Mouse (Mus musculus): ENCODE data around the gene Fam49a. TPM values are rescaled to one million over a fixed set of nuclear protein-coding genes. Genes with fewer than 3 reads are reported as not detected.

Fam49a gene
- polyA plus RNA-seq, 1 experiment from 2014 or later, result 131 TPM

DNA sequence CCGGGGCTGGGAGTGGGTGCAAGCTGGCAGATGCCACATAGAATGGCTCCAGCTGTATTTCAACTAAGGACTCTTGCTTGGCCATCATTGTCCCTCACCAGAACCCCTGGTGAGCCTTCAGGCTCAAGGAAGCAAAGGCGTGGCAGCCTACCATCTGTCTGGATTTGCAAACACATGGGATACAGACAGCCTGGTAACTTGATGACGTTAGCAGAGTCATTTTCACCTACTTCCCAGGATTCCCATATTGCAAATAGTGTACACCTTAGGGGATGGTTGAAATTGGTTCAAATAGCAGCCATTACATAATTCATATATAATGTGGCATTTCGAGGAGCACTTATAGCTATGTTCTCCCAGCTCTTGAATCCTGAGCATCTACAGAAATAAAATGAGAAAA, 52.0 kb downstream of the Fam49a start:
- Histone ChIP-seq H3K27ac (ENCODE audit: low read depth, low read length) (no peak overlapping the region; the same call in 1 of the 2 replicates), H3K4me2 (ENCODE audit: low read length) (no peak overlapping the region), H3K27me3 (replicated peaks; ENCODE audit: control insufficient read depth, insufficient read depth, low read length) (no peaks in the 10 kb centered on the region), H3K9me3 (replicated peaks; ENCODE audit: control insufficient read depth, low read length) (no peaks in the 10 kb centered on the region), H3K9ac (ENCODE audit: low read length) (no peak overlapping the region), H3K4me3 (ENCODE audit: low read depth, low read length) (no peak overlapping the region), H3K36me3 (ENCODE audit: control insufficient read depth, insufficient read depth, low read length) (no peaks in the 10 kb centered on the region), H3K4me1 (ENCODE audit: control insufficient read depth, insufficient read depth, low read length) (peaks cover 6% of the 10 kb centered on the region; the same call in 1 of the 2 replicates)
- DNase-seq (ENCODE audit: low spot score), result peak; percentile 14
- ATAC-seq, result no peak
- 70% methylated on average over 4 of the region's 4 CpGs for WGBS

DNA sequence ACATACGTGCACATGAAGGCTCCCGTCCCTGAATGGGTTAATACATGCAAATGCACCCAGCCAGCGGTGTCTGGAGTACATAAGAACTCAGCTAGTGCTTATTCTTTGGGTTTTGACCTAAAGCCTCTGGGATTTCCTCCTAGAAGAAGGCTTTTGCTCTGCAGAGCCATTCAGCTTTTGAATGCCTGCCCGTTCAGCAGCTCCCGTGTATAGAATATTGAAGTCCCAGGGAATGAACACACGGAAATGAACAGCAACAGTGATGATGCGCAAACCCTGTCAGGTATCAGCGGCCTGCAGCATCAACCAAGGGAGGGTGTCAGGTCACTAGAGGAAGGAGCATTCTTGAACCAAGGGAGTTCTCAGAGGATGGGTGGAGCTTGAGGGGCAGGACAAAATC, 52.4 kb downstream of the Fam49a start:
- H3K36me3 ChIP-seq (ENCODE audit: control insufficient read depth, insufficient read depth, low read length), result no peaks in the 10 kb centered on the region
- no peak overlapping the region for H3K9ac ChIP-seq (ENCODE audit: low read length)
- no peaks in the 10 kb centered on the region for H3K27me3 ChIP-seq (replicated peaks; ENCODE audit: control insufficient read depth, insufficient read depth, low read length)
- no peaks in the 10 kb centered on the region for H3K9me3 ChIP-seq (replicated peaks; ENCODE audit: control insufficient read depth, low read length)
- H3K4me3 ChIP-seq (ENCODE audit: low read depth, low read length), result no peak overlapping the region
- WGBS, result 36% methylated on average over 8 of the region's 8 CpGs
- peaks cover 6% of the 10 kb centered on the region; the same call in 1 of the 2 replicates for H3K4me1 ChIP-seq (ENCODE audit: control insufficient read depth, insufficient read depth, low read length)
- DNase-seq (ENCODE audit: low spot score) (peak; percentile 25), ATAC-seq (no peak; the same call in 1 of the 2 replicates)
- H3K4me2 ChIP-seq (ENCODE audit: low read length), result no peak overlapping the region
- no peak overlapping the region; the same call in 1 of the 2 replicates for H3K27ac ChIP-seq (ENCODE audit: low read depth, low read length)

DNA sequence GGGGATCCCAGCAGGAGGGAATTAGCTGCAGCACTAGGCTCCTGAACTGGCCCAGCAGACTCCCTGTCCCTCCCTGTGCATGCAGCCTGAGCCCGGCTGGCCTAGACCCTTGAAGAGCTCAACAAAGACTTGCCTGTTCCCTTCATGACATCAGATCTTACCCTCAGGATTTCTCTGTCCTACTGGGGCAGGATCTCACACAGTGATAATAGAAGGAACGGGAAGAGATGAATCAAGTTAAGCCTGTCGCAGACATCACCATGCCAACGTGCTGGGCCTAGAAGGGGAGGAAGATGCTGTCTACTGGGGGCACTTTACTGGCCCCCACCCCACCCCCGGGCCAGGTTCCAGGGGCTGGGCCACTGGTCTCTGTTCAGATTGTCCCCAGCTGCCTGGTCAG, 53.1 kb downstream of the Fam49a start:
- DNase-seq (ENCODE audit: low spot score) (peak; percentile 41), ATAC-seq (peak; percentile 43; the same call in 1 of the 2 replicates)
- Histone ChIP-seq H3K4me1 (ENCODE audit: control insufficient read depth, insufficient read depth, low read length) (peaks cover 6% of the 10 kb centered on the region; the same call in 1 of the 2 replicates), H3K27ac (ENCODE audit: low read depth, low read length) (no peak overlapping the region), H3K36me3 (ENCODE audit: control insufficient read depth, insufficient read depth, low read length) (no peaks in the 10 kb centered on the region), H3K9me3 (replicated peaks; ENCODE audit: control insufficient read depth, low read length) (no peaks in the 10 kb centered on the region), H3K4me3 (ENCODE audit: low read depth, low read length) (no peak overlapping the region), H3K9ac (ENCODE audit: low read length) (no peak overlapping the region), H3K4me2 (ENCODE audit: low read length) (no peak overlapping the region), H3K27me3 (replicated peaks; ENCODE audit: control insufficient read depth, insufficient read depth, low read length) (no peaks in the 10 kb centered on the region)
- 16% methylated on average over 5 of the region's 5 CpGs for WGBS

DNA sequence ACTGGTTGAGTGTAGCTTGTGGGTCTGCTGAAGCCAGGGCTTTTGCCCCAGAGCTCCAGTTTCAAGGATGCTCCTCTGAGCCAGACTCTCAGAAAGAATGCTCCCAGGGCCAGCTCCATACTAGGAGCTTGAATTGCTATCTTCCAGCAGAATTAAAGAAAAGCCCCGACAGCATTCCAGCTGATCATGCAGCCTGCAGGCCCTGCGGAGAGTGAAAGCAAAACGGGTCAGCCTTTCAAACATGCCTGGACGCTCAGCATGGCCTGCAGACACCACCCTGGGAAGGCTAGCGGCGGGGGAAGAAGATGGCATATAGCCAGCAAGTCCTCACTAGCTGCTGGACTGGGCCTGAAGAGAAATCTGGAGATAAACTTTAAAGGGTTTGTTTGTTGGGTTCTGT, 55.0 kb downstream of the Fam49a start:
- Histone ChIP-seq H3K9ac (ENCODE audit: low read length) (peak overlapping the region; percentile 29; the same call in 1 of the 2 replicates), H3K4me1 (ENCODE audit: control insufficient read depth, insufficient read depth, low read length) (peaks cover 6% of the 10 kb centered on the region; the same call in 1 of the 2 replicates), H3K27me3 (replicated peaks; ENCODE audit: control insufficient read depth, insufficient read depth, low read length) (no peaks in the 10 kb centered on the region), H3K9me3 (replicated peaks; ENCODE audit: control insufficient read depth, low read length) (no peaks in the 10 kb centered on the region), H3K36me3 (ENCODE audit: control insufficient read depth, insufficient read depth, low read length) (no peaks in the 10 kb centered on the region), H3K4me3 (ENCODE audit: low read depth, low read length) (no peak overlapping the region), H3K27ac (ENCODE audit: low read depth, low read length) (no peak overlapping the region), H3K4me2 (ENCODE audit: low read length) (no peak overlapping the region)
- DNase-seq (ENCODE audit: low spot score), result peak; percentile 31
- ATAC-seq, result no peak
- 37% methylated on average over 6 of the region's 6 CpGs for WGBS

DNA sequence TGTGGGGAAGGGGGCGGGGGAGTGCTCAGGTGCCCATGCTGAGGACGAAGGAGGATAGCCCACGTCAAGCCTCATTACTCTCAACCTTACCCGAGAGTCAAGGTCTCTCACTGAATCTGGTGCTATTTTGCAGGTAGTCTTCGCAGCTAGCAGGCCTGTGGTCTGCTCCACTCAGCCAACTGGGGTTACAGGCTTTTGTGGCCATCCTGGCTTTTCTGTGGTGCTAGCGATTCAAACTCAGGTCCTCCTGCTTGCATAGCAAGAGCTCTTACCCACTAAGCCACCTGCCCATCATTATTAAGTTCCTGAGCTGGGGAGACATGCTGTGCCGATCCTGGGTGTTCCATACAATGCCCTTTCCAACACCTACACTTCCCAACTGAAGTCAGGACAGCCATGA, 55.7 kb downstream of the Fam49a start:
- Histone ChIP-seq H3K9me3 (replicated peaks; ENCODE audit: control insufficient read depth, low read length) (no peaks in the 10 kb centered on the region), H3K4me1 (ENCODE audit: control insufficient read depth, insufficient read depth, low read length) (peaks cover 6% of the 10 kb centered on the region; the same call in 1 of the 2 replicates), H3K9ac (ENCODE audit: low read length) (no peak overlapping the region), H3K27me3 (replicated peaks; ENCODE audit: control insufficient read depth, insufficient read depth, low read length) (no peaks in the 10 kb centered on the region), H3K4me2 (ENCODE audit: low read length) (no peak overlapping the region), H3K27ac (ENCODE audit: low read depth, low read length) (peak overlapping the region; percentile 48), H3K36me3 (ENCODE audit: control insufficient read depth, insufficient read depth, low read length) (no peaks in the 10 kb centered on the region), H3K4me3 (ENCODE audit: low read depth, low read length) (no peak overlapping the region)
- DNase-seq (ENCODE audit: low spot score), result no peak
- 70% methylated on average over 7 of the region's 7 CpGs for WGBS
- no peak for ATAC-seq

DNA sequence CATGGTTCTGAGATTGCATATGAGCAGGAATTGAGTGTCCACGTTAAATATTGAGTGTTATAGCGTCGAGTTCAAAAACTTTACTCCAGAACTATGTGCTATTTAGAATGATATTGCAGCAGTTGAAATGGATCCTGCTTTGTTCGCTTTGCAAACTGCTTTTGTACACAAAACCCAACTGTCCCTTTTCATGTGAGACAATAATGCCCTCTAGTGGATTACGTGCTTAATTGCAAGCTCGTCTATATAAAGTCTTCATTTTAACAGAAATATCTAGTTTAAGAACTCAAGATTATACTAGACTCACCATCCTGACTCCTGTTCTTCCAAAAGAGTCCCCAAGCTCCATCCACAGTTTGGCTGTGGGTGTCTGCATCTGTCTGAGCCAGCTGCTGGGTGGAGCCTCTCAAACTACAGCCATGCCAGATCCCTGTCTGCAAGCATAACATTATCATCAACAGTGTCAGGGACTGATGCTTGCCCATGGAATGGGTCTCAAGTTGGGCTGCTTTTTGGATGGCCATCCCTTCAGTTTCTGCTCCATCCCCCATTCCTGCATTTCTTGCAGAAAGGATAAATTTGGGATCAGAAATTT, 56.3 kb downstream of the Fam49a start:
- H3K9me3 ChIP-seq (replicated peaks; ENCODE audit: control insufficient read depth, low read length), result no peaks in the 10 kb centered on the region
- 2% methylated on average over 6 of the region's 6 CpGs for WGBS
- H3K9ac ChIP-seq (ENCODE audit: low read length), result no peak overlapping the region
- no peak overlapping the region for H3K4me3 ChIP-seq (ENCODE audit: low read depth, low read length)
- DNase-seq (ENCODE audit: low spot score) (peak; percentile 93), ATAC-seq (no peak)
- peak overlapping the region; percentile 48; the same call in 1 of the 2 replicates for H3K27ac ChIP-seq (ENCODE audit: low read depth, low read length)
- peaks cover 6% of the 10 kb centered on the region; the same call in 1 of the 2 replicates for H3K4me1 ChIP-seq (ENCODE audit: control insufficient read depth, insufficient read depth, low read length)
- H3K27me3 ChIP-seq (replicated peaks; ENCODE audit: control insufficient read depth, insufficient read depth, low read length), result no peaks in the 10 kb centered on the region
- no peak overlapping the region for H3K4me2 ChIP-seq (ENCODE audit: low read length)
- H3K36me3 ChIP-seq (ENCODE audit: control insufficient read depth, insufficient read depth, low read length), result no peaks in the 10 kb centered on the region

DNA sequence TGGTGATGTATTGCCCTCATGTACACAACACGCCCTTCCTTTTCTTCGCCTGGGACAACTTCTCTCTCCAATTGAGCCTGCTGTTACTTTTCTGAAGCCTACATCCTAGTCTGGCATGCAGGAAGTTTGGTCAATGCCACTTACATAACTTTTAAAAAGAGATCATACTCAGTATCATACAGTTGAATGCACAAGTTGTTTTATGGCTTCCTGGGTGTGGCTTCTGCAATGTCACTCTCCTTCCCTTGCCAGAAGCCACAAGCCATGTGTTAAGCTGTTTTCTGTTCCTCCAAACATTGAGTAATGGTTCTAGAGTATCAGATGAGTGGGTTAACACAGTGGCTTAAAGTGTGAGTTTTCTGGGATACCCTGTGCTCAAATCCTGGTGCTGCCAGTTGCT, 58.8 kb downstream of the Fam49a start:
- no peak for ATAC-seq
- 89% methylated on average over 2 of the region's 2 CpGs for WGBS

DNA sequence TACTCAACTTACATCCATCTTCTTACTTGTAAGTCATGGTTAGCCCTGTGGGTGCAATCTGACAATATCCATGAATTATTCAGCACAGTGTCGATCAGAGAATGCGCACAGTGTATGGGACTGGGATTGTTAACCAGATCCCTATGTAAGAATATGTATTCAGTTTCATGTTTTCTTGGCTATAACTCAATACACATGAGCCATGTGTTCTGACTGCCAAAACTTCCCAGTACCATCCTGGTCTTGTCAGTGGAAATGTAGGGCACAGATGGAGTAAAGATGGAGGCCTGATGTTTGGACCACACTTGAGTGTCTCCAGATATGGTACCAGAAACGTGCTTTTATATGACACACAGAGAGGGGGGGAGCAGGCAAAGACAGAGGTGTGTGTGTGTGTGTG, 59.2 kb downstream of the Fam49a start:
- no peaks in the 10 kb centered on the region for H3K9me3 ChIP-seq (replicated peaks; ENCODE audit: control insufficient read depth, low read length)
- no peak overlapping the region for H3K9ac ChIP-seq (ENCODE audit: low read length)
- H3K36me3 ChIP-seq (ENCODE audit: control insufficient read depth, insufficient read depth, low read length), result no peaks in the 10 kb centered on the region
- H3K4me1 ChIP-seq (ENCODE audit: control insufficient read depth, insufficient read depth, low read length), result peaks cover 4% of the 10 kb centered on the region; the same call in 1 of the 2 replicates
- peak; percentile 36; the same call in 1 of the 2 replicates for ATAC-seq
- no peak overlapping the region for H3K4me2 ChIP-seq (ENCODE audit: low read length)
- no peaks in the 10 kb centered on the region for H3K27me3 ChIP-seq (replicated peaks; ENCODE audit: control insufficient read depth, insufficient read depth, low read length)
- 65% methylated on average over 3 of the region's 3 CpGs for WGBS
- peak; percentile 72 for DNase-seq (ENCODE audit: low spot score)
- no peak overlapping the region for H3K27ac ChIP-seq (ENCODE audit: low read depth, low read length)
- no peak overlapping the region for H3K4me3 ChIP-seq (ENCODE audit: low read depth, low read length)

More for the DNA sequence above, 58.8 kb downstream of the Fam49a start:
- Histone ChIP-seq H3K4me2 (ENCODE audit: low read length) (no peak overlapping the region), H3K36me3 (ENCODE audit: control insufficient read depth, insufficient read depth, low read length) (no peaks in the 10 kb centered on the region), H3K9me3 (replicated peaks; ENCODE audit: control insufficient read depth, low read length) (no peaks in the 10 kb centered on the region), H3K9ac (ENCODE audit: low read length) (no peak overlapping the region), H3K4me1 (ENCODE audit: control insufficient read depth, insufficient read depth, low read length) (peaks cover 4% of the 10 kb centered on the region; the same call in 1 of the 2 replicates), H3K27ac (ENCODE audit: low read depth, low read length) (no peak overlapping the region), H3K27me3 (replicated peaks; ENCODE audit: control insufficient read depth, insufficient read depth, low read length) (no peaks in the 10 kb centered on the region), H3K4me3 (ENCODE audit: low read depth, low read length) (no peak overlapping the region)
- no peak for DNase-seq (ENCODE audit: low spot score)

DNA sequence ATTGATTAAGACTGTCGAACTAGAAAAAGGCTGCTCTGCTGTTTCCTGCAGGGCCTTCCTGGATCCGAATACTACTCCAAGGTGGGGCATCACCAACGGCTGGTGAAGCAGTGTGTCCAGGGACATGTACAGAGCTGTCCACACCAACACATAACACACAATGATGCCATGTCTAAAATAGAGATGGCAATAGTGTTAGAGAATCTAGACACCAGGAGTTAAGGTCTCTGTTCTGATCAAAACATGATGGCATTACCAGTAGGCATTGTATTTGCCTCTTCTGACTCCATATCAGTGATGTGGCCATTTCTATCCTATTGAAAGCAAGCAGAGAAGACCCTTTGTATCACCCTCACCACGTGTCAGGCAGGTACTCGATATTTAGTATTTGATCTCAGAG, 61.1 kb downstream of the Fam49a start:
- 80% methylated on average over 5 of the region's 5 CpGs for WGBS
- ATAC-seq, result 0 out of 2 replicates have a peak, but pooled peaks have one; percentile 3
- no peak overlapping the region for H3K4me2 ChIP-seq (ENCODE audit: low read length)
- H3K4me3 ChIP-seq (ENCODE audit: low read depth, low read length), result no peak overlapping the region
- DNase-seq (ENCODE audit: low spot score), result no peak
- H3K27me3 ChIP-seq (replicated peaks; ENCODE audit: control insufficient read depth, insufficient read depth, low read length), result no peaks in the 10 kb centered on the region
- no peaks in the 10 kb centered on the region for H3K36me3 ChIP-seq (ENCODE audit: control insufficient read depth, insufficient read depth, low read length)
- no peak overlapping the region for H3K27ac ChIP-seq (ENCODE audit: low read depth, low read length)
- H3K4me1 ChIP-seq (ENCODE audit: control insufficient read depth, insufficient read depth, low read length), result no peaks in the 10 kb centered on the region
- H3K9ac ChIP-seq (ENCODE audit: low read length), result no peak overlapping the region
- no peaks in the 10 kb centered on the region for H3K9me3 ChIP-seq (replicated peaks; ENCODE audit: control insufficient read depth, low read length)
